Mouse (Mus musculus): ENCODE data around the gene Ptch1. TPM values are rescaled to one million over a fixed set of nuclear protein-coding genes. Genes with fewer than 3 reads are reported as not detected.

Ptch1 gene
- total RNA-seq, 2 experiments from 2014 or later = 53.5 to 58.2 TPM

- no peak for DNase-seq (ENCODE audit: extremely low spot score in 1 of 2, low spot score in 2 of 2)
- TF ChIP-seq CTCF (IDR thresholded peaks at IDR 0.05) = no peak
- H3K4me3 ChIP-seq = no peak overlapping the region
- H3K27ac ChIP-seq = no peak overlapping the region
- intact Hi-C loops (cut with DNase I) = no loop called here
These were observed 59.9 kb downstream of the Ptch1 start for GRCm38 (mm10) chr13:63513374-63514098.

GRCm38 (mm10) chr13:63512411-63512810 lies 61.0 kb downstream of the Ptch1 start:
- Histone ChIP-seq H3K27ac (no peak overlapping the region), H3K4me3 (no peak overlapping the region)
- TF ChIP-seq CTCF (IDR thresholded peaks at IDR 0.05) = no peak
- DNase-seq (ENCODE audit: extremely low spot score in 1 of 2, low spot score in 2 of 2) = no peak
- intact Hi-C loops (cut with DNase I) = no loop called here

- intact Hi-C loops (cut with DNase I) = no loop called here
- peak; percentile 4 for TF ChIP-seq CTCF (IDR thresholded peaks at IDR 0.05)
- DNase-seq (ENCODE audit: extremely low spot score in 1 of 2, low spot score in 2 of 2) = no peak
- Histone ChIP-seq H3K4me3 (no peak overlapping the region), H3K27ac (no peak overlapping the region)
These were observed 65.6 kb downstream of the Ptch1 start for GRCm38 (mm10) chr13:63507821-63508220.

GRCm38 (mm10) chr13:63507001-63507556 lies 66.3 kb downstream of the Ptch1 start:
- Histone ChIP-seq H3K4me3 (no peak overlapping the region), H3K27ac (no peak overlapping the region)
- DNase-seq (ENCODE audit: extremely low spot score in 1 of 2, low spot score in 2 of 2) = no peak
- intact Hi-C loops (cut with DNase I) = no loop called here
- TF ChIP-seq CTCF (IDR thresholded peaks at IDR 0.05) = no peak

- no peak for TF ChIP-seq CTCF (IDR thresholded peaks at IDR 0.05)
- Histone ChIP-seq H3K4me3 (no peak overlapping the region), H3K27ac (no peak overlapping the region)
- intact Hi-C loops (cut with DNase I) = no loop called here
- DNase-seq (ENCODE audit: extremely low spot score in 1 of 2, low spot score in 2 of 2) = no peak
These were observed 67.0 kb downstream of the Ptch1 start for GRCm38 (mm10) chr13:63506364-63506763.

- TF ChIP-seq CTCF (IDR thresholded peaks at IDR 0.05) = no peak
- intact Hi-C loops (cut with DNase I) = no loop called here
- no peak for DNase-seq (ENCODE audit: extremely low spot score in 1 of 2, low spot score in 2 of 2)
- no peak overlapping the region for H3K27ac ChIP-seq
- H3K4me3 ChIP-seq = no peak overlapping the region
These were observed 71.0 kb downstream of the Ptch1 start for GRCm38 (mm10) chr13:63502391-63502790.

- Histone ChIP-seq H3K4me3 (no peak overlapping the region), H3K27ac (no peak overlapping the region)
- no peak for DNase-seq (ENCODE audit: extremely low spot score in 1 of 2, low spot score in 2 of 2)
- no peak for TF ChIP-seq CTCF (IDR thresholded peaks at IDR 0.05)
- intact Hi-C loops (cut with DNase I) = no loop called here
These were observed 73.9 kb downstream of the Ptch1 start for GRCm38 (mm10) chr13:63499489-63499888.

GRCm38 (mm10) chr13:63496646-63497582 lies 76.5 kb downstream of the Ptch1 start, which contains the start of gene Fancc:
Gene Fancc (minus strand): TSS chr13:63497278.
- Histone ChIP-seq H3K4me3 (no peak within 1 kb of the TSS), H3K27ac (no peak within 1 kb of the TSS)
- DNase-seq (ENCODE audit: extremely low spot score in 1 of 2, low spot score in 2 of 2) = no peak
- TF ChIP-seq CTCF (IDR thresholded peaks at IDR 0.05) = no peak
- intact Hi-C loops (cut with DNase I) = no loop called here

- Histone ChIP-seq H3K27ac (no peak overlapping the region), H3K4me3 (no peak overlapping the region)
- DNase-seq (ENCODE audit: extremely low spot score in 1 of 2, low spot score in 2 of 2) = no peak
- intact Hi-C loops (cut with DNase I) = no loop called here
- no peak for TF ChIP-seq CTCF (IDR thresholded peaks at IDR 0.05)
These were observed 85.7 kb downstream of the Ptch1 start for GRCm38 (mm10) chr13:63487707-63488042.

GRCm38 (mm10) chr13:63486791-63487706 lies 86.3 kb downstream of the Ptch1 start:
- TF ChIP-seq CTCF (IDR thresholded peaks at IDR 0.05) = no peak
- Histone ChIP-seq H3K27ac (no peak overlapping the region), H3K4me3 (no peak overlapping the region)
- intact Hi-C loops (cut with DNase I) = no loop called here
- DNase-seq (ENCODE audit: extremely low spot score in 1 of 2, low spot score in 2 of 2) = no peak

- TF ChIP-seq CTCF (IDR thresholded peaks at IDR 0.05) = no peak
- intact Hi-C loops (cut with DNase I) = no loop called here
These were observed 98.0 kb downstream of the Ptch1 start for GRCm38 (mm10) chr13:63475356-63475755.

More at GRCm38 (mm10) chr13:63475356-63475755, 98.0 kb downstream of the Ptch1 start:
- Histone ChIP-seq H3K27ac (no peak overlapping the region), H3K4me3 (no peak overlapping the region)
- no peak for DNase-seq (ENCODE audit: extremely low spot score in 1 of 2, low spot score in 2 of 2)

Other genes starting within 250 kb of the Ptch1 start
- 1 to 10 TPM; 7.8 to 8.3 TPM for gene Fancc, start 76.3 kb downstream of the Ptch1 start, total RNA-seq (2021)
- 10 to 100 TPM; 14.2 to 14.6 TPM for gene Ercc6l2, start 241.6 kb upstream of the Ptch1 start, total RNA-seq (2021)

Measured in left cerebral cortex, adult 2 months (tissue).